Mouse (Mus musculus) erythroblast, embryonic 14.5 days (primary cell): ENCODE data around the gene 1810049J17Rik.

Experiments used
- GATA1 ChIP-seq: IDR thresholded peaks from 2 replicates; pipeline ENCODE4 v1.6.1; 2012; ENCODE audit warnings: low read length, inconsistent platforms, mixed read lengths
- TAL1 ChIP-seq: IDR thresholded peaks from 3 replicates; pipeline ENCODE4 v1.6.1; 2012; ENCODE audit warnings: low read length, inconsistent platforms, mixed read lengths

DNA sequence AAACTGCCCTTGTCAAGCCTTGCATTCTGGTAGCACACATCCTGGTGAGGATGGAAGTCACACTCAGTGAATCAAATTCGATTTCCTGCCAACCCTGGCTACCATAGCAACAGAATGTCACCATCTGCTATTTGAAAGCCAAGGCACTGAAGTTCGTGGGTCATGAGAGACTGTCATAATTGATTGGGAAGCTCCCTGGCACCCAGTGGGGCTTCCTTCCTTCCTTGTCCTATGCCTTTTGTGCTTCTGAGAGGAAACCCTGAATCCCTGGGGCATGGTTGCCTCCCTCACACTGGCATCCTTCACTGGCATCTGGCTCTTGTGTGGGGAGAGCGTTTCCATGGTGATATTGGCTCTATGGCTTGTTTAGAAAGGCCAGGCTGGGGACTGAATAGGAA, 44.4 kb upstream of the 1810049J17Rik start:
- TF ChIP-seq GATA1 = no peak
- TF ChIP-seq TAL1 = no peak
